Mouse (Mus musculus) macrophage (primary cell): ENCODE data around the gene Thrsp. TPM values are rescaled to one million over a fixed set of nuclear protein-coding genes. Genes with fewer than 3 reads are reported as not detected.

ENCODE experiments used
- H3K27ac ChIP-seq: fragments of 350-480 bp; formaldehyde crosslinking; 2 replicates; pipeline ENCODE4 v1.9.0; 2021
- H3K36me3 ChIP-seq: fragments of 350-480 bp; formaldehyde crosslinking; 2 replicates; pipeline ENCODE4 v1.9.0; 2021; ENCODE audit errors: inconsistent target
- H3K4me3 ChIP-seq: fragments of 350-480 bp; formaldehyde crosslinking; 2 replicates; pipeline ENCODE4 v1.9.0; 2021; ENCODE audit errors: inconsistent target
- H3K79me2 ChIP-seq: fragments of 350-480 bp; formaldehyde crosslinking; 2 replicates; pipeline ENCODE4 v1.9.0; 2021; ENCODE audit errors: inconsistent target
- WGBS: methylation state at CpG from one replicate; pipeline ENCODE4 v1.1.7; 2026; ENCODE audit warnings: inconsistent platforms; ENCODE audit not compliant: missing documents; 5-methylcytosine and 5-hydroxymethylcytosine counted together
- polyA plus RNA-seq: library from polyadenylated mRNA; stranded (reverse); fragments of 250-400 nt; gene quantifications from 3 replicates; pipeline ENCODE4 v1.2.4, GENCODE M21; 2018; ENCODE audit warnings: inconsistent platforms

Thrsp gene
- polyA plus RNA-seq, 1 experiment from 2014 or later: not detected

DNA sequence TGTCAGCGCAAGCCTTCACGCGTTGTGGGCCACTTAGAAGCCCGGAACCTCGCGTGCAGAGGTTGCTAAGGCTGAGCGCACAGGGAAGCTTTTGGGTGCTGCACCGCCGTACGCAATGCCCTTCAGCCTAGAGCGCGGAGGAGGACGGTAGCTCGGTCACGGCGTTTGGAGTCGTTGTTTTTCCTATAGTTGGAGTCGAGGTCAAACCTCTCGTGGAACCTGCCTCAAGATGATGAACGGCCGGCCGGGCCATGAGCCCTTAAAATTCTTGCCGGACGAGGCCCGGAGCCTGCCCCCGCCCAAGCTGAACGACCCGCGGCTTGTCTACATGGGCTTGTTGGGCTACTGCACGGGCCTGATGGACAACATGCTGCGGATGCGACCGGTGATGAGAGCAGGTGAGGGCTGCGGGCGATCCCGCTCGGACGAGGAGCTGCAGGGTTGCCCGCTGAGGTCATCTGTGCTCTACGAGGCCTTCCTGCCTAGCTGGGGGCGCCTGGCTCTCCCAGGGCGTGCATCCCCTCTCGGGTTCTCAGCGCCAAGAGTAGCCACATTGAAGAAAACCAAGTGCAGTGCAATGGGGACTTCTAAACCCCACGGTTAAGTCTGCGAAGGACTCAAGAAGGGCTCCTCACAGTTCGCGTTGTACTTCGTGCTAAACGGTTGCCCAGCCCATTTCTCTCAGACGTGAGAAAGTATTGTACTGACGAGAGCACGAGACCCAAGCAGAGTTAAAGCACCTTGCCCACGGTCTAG lies 17.4 kb downstream of the Thrsp start, which contains the start of gene Ndufc2:
Gene Ndufc2 (plus strand): TSS at position 44 of the 756 bp plus-strand sequence.
- H3K27ac ChIP-seq: peak within 1 kb of the TSS; percentile 57
- H3K4me3 ChIP-seq: peak within 1 kb of the TSS; percentile 74
- peaks cover 55% of the 10 kb centered on the region for H3K79me2 ChIP-seq
- WGBS: under 1% methylated on average over 52 of the region's 54 CpGs
- no peaks in the 10 kb centered on the region for H3K36me3 ChIP-seq

DNA sequence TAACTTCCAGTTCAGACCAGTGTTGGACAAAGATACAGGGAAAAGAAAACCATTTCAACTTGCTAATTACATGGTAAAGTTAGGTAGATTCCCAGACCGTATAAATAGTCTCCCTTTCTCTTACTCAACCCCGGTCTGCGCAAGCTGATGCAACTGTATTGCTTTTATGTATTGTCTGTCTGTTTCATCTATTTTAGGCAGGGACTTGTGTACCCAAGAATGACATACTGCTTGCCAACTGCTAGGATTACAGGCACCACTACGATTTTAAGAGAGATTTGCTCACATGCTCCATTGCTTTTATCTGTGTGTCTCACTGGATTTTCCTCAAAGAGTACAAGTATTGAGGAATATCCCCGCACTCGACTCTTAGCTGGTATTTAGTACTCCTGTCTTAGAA lies 18.6 kb downstream of the Thrsp start:
- Histone ChIP-seq H3K36me3 (no peaks in the 10 kb centered on the region), H3K27ac (no peak overlapping the region), H3K4me3 (no peak overlapping the region), H3K79me2 (peaks cover 43% of the 10 kb centered on the region)
- 87% methylated on average over 6 of the region's 6 CpGs for WGBS

DNA sequence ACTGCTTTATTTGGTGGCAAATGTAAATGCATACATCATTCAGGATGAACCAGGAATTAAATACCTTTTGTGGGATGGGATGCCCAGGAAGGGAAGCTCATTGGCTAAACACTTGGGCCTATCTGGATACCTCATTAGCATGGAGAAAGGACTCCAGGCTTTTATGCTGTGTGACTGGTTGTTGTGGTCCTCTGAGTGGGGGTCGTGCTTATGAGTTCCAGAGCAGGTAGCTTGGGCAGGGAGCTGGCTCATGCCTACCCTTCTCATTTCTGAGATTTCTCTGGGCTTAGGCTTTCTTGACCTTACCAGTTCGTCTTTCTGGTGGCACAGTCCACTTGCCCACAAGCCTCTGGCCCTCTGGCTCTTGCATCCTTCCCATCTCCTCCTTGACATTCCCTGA lies 23.2 kb downstream of the Thrsp start:
- WGBS: 94% methylated on average over 2 of the region's 2 CpGs
- H3K79me2 ChIP-seq: no peaks in the 10 kb centered on the region
- peaks cover 16% of the 10 kb centered on the region; the same call in 1 of the 2 replicates for H3K36me3 ChIP-seq
- H3K27ac ChIP-seq: no peak overlapping the region
- H3K4me3 ChIP-seq: no peak overlapping the region

DNA sequence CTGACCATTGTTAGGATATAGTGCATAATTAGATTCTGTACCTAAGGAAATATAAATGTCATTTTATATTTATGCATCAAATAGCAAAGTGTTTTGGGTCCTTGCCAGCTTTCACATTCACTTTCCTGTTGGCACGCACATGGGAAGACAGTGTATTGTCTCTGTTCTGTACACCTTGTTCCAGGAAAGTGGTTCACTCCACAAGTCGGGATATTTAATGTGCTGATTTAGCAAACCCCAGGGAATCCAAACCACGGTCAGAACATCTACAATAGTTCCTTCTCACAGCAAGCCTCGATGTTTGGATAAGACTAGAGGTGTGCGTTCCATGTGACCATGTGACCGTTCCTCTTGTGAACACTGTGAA lies 25.5 kb downstream of the Thrsp start:
- no peaks in the 10 kb centered on the region for H3K79me2 ChIP-seq
- H3K36me3 ChIP-seq: peaks cover 28% of the 10 kb centered on the region; the same call in 1 of the 2 replicates
- WGBS: 95% methylated on average over 6 of the region's 6 CpGs
- no peak overlapping the region for H3K27ac ChIP-seq
- H3K4me3 ChIP-seq: no peak overlapping the region

DNA sequence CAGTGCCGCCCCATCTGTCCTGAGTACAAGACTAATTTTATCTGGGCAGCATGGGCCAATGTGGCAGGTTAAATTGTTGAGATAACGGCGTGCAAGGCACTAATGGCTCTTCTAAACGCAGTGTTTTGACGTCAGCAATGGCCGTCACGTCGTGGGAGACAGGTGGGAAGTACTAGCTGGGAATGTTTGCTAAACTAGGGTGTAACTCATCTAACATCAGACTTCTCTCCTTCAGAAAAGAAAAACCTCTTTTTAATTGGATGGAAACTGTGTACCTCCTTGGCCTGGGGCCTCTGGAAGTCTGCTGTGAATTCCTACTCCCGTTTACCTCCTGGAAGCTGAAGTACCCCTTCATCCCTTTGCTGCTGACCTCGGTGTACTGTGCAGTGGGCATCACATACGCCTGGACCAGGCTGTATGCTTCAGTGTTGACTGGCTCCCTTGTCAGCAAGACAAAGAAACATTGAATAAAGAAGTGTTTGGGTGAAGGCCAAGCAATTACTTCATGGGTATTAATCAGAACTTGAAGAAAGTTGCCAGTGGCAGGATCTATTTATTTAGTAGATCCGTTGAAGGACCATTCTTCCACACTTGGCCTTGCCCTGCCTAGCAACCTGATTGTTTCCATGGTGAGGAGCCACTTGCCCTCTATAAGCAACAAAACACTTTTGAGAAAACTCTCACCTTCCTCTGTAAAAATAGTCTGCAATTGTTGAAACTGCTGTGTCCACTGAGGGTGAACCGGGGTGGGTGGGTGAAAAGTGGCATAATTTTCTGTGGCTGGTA lies 26.0 kb downstream of the Thrsp start:
- H3K36me3 ChIP-seq: peaks cover 28% of the 10 kb centered on the region; the same call in 1 of the 2 replicates
- 93% methylated on average over 13 of the region's 13 CpGs for WGBS
- H3K79me2 ChIP-seq: no peaks in the 10 kb centered on the region
- no peak overlapping the region for H3K4me3 ChIP-seq
- H3K27ac ChIP-seq: no peak overlapping the region

DNA sequence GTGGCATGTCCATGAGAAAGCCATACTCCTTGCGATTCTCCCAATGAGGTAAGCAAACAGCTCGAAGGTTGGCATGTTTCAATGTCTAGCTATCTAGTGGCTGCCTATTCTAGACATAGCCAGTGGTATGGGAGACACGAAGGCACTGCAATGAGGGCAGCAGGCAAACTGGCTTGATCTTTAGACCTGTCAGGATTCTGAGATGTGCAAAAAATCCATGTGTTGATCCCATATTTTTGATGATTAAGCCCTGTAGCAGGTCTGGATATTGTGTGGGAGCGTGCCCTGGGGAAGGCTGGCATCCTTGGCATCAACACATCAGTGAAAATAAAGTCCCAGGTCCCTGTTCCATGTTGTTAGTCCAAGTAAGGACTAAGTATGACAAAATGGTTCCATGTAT lies 29.0 kb downstream of the Thrsp start:
- Histone ChIP-seq H3K4me3 (no peak overlapping the region), H3K79me2 (no peaks in the 10 kb centered on the region), H3K36me3 (peaks cover 28% of the 10 kb centered on the region; the same call in 1 of the 2 replicates), H3K27ac (no peak overlapping the region)
- 92% methylated on average over 4 of the region's 4 CpGs for WGBS

DNA sequence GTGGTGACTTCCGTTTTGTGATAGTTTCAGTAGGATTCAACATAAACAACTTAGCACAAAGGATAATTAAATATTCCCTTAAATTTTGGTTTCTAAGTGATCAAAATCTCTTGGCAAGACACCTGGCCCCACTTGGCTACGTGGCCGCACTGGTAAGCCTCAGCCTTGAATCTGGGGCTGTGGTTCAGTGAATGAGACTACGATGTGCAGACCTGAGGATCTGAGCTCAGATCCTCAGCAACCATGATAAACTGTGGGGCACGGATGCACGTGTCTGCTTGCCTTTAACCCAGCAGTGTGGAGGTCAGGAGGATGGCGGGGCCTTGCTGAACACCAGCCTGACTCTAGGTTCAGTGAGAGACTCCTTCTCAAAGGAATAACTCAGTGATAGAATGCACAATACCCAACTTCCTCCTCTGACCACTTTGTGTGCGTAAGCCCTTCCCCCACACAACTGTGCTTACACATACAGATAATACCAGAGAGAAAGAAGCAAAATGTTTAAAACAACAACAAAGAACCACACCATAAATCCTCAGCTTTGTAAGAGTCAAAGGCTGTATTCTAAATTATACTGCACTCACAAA lies 29.9 kb downstream of the Thrsp start:
- 93% methylated on average over 8 of the region's 8 CpGs for WGBS

DNA sequence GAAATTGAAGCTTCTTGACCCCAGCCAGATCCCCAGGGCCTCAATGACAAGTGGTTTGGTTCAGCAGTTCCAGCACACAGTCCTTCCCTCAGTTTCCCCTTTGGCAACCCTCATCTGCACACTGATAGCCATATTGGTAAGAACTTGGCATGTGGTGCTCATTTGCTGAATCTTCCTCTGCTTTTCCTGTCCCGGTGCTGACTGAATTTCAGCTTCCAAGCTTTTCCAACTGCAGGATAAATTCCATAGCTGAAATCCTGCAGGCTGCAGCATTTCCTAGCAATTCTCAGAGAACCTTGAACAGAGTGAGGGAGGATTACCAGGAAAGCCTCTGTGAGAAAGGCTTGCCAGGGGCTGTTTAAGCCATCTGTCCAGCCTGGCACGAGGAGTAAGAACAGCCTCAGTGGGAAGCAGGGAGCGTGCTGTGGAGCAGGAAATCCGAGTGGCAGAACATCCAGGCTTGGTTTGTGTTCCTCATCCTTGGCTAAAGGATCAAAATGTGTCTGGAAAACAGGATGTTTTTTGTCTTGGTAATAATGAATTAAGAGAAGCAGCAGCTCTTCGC lies 30.6 kb downstream of the Thrsp start:
- Histone ChIP-seq H3K4me3 (no peak overlapping the region), H3K36me3 (peaks cover 28% of the 10 kb centered on the region; the same call in 1 of the 2 replicates), H3K79me2 (no peaks in the 10 kb centered on the region), H3K27ac (no peak overlapping the region)
- 96% methylated on average over 5 of the region's 5 CpGs for WGBS

More for the DNA sequence above, 29.9 kb downstream of the Thrsp start:
- peaks cover 28% of the 10 kb centered on the region; the same call in 1 of the 2 replicates for H3K36me3 ChIP-seq
- no peaks in the 10 kb centered on the region for H3K79me2 ChIP-seq
- no peak overlapping the region for H3K4me3 ChIP-seq
- no peak overlapping the region for H3K27ac ChIP-seq

DNA sequence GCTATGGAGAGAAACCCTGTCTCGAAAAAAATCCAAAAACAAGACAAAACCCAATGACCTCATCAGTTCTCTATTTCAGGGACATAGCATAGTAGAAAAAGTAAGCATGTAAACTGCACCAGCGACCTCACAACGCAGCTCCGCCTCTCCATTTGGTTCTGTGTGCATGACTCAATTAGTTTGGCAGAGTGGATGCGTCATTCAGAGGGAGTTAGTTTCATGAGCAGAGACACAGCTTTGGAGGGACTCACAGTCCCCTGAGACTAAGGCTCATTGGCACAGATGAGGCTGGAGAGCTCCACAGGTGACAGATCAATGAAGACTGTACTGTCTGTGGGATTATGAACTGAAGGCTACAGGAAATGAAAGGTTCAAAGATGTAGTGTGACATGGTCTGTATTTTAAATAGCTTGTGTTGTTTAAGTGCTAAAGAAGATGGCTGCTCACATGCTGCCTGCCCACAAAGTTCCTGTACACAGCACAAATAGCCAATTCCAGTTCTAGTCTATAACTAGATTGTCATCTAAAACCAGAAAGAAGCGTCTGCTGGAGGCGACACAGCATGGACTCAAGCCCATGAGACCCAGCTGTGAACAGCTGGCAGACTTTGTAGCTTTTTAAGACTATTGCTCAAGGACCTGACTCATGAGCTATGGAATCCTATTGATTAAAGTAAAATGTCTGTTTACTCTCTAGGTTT lies 31.3 kb downstream of the Thrsp start:
- H3K36me3 ChIP-seq: peaks cover 25% of the 10 kb centered on the region; the same call in 1 of the 2 replicates
- H3K27ac ChIP-seq: no peak overlapping the region
- 95% methylated on average over 7 of the region's 7 CpGs for WGBS
- H3K79me2 ChIP-seq: no peaks in the 10 kb centered on the region
- H3K4me3 ChIP-seq: no peak overlapping the region

DNA sequence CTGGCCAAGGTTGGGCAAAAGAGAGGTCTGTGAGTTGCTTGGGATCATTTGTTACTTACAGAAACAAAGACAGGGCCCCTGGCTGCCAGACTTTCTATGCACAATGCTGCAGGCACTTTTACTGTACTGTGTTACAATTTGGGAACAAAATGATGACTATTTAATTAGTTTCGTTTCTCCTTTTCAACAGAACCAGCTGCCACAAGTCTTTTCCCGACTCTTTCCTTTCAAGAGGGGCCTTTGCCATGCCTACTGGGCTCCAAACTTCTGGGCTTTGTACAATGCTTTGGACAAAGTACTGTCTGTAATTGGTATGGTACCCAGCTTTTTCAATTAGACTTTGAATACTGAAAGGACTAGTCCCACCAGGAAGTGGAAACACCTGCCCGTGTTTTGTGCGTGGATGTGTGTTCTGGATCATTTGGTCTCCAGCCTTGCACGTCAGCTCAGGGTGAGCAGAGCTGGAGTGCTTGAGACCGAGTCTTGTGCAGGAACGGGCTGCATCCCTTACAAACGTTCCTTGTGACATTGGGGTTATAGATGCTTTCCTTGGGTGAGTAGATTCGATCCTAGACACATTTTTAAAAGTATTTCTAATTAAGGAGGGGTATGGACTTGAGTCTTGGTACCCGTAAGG lies 33.9 kb downstream of the Thrsp start:
- Histone ChIP-seq H3K4me3 (no peak overlapping the region), H3K79me2 (peaks cover 6% of the 10 kb centered on the region; the same call in 1 of the 2 replicates), H3K36me3 (peaks cover 14% of the 10 kb centered on the region), H3K27ac (peak overlapping the region; percentile 41)
- 65% methylated on average over 8 of the region's 10 CpGs for WGBS

DNA sequence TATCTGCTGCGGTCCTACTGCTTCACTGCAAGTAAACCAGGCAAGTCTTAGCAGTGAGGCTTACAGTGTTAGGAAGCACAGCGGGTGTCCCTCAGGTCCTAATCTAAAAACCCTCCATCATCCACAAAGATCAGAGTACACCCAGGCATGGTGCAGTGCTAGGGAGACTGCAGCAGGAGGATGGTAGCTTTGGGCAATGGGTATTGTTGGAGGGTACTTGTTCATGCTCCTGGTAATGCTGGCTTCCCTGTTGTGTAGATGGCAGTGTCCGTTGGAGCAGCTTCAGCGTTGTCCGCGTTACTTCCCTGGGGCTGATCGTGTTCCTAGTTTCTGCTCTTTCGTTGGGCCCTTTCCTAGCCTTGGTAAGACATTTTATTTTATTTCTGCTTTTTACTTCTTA lies 34.9 kb downstream of the Thrsp start:
- peaks cover 16% of the 10 kb centered on the region for H3K36me3 ChIP-seq
- WGBS: 94% methylated on average over 8 of the region's 8 CpGs
- peaks cover 16% of the 10 kb centered on the region for H3K79me2 ChIP-seq
- peak overlapping the region; percentile 41 for H3K27ac ChIP-seq
- no peak overlapping the region for H3K4me3 ChIP-seq

DNA sequence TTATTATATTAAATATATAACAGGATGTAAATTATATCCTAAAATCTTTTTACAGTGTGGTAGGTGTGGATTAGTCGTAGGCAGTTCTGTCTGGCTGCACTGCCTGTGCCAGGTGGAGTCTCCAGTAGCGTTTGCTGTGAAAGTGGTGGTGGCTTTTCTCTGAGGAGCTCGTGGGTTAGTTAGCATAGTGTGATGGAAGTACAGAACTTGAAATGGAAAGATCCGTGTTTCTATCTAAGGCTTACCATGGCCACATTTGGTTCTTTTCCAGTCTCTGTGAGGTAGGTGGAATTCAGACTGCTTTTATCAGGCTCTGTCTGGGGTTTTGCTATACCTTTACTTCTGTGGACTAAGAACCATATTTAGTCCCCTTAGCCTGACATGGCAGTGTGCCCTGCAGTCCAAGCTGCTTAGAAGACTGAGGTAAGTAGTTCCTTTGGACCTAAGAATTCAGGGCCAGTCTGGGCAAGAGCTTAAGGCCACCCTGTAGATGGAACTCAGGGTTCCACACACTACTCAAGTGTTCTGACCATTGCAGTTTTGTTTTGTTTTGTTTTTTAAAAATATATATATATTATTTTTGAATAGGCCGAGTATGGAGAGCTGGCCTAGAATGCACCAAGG lies 36.9 kb downstream of the Thrsp start:
- 96% methylated on average over 5 of the region's 5 CpGs for WGBS
- Histone ChIP-seq H3K4me3 (no peak overlapping the region), H3K27ac (no peak overlapping the region), H3K36me3 (peaks cover 16% of the 10 kb centered on the region), H3K79me2 (peaks cover 29% of the 10 kb centered on the region)

DNA sequence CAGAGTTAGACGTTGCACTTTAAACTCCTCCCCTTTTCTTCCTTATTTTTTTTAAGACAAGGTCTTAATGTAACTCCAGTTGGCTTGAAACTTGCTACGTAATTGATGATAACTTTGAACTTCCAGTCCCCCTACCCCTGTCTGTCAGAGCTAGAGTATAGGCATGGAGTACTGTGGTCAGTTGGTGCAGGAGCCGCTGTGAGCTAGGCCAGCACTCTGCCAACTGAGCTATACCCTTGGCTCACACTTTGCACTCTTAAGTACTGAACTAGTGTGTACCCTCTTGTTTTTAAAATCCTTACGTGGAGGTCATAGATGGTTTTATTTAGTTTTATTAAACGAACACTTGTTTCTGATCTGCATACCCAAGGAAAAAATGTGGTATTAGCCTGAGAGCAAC lies 38.2 kb downstream of the Thrsp start:
- peaks cover 29% of the 10 kb centered on the region for H3K79me2 ChIP-seq
- WGBS: 91% methylated on average over 5 of the region's 5 CpGs
- H3K27ac ChIP-seq: no peak overlapping the region
- H3K4me3 ChIP-seq: no peak overlapping the region
- H3K36me3 ChIP-seq: peaks cover 16% of the 10 kb centered on the region
